In genomic region chr14:56375731-56376130, GRCm38 (mm10) we compare ENCODE assay signal across 9 mouse cellular contexts. TPM values are rescaled to one million over a fixed set of nuclear protein-coding genes. Genes with fewer than 3 reads are reported as not detected.
A peak's percentile ranks its signal among the peaks of the same experiment; 100 is the strongest.
DNase-seq lines count a peak whose midpoint lies in the region; ATAC-seq and TF ChIP-seq lines count a peak whose summit lies in the region.
"Had no signal": no experiment of that assay in that cellular context is flagged by ENCODE, and none has a peak within 500 bp of the region (broad histone marks: within the 10 kb centered on the region; RNA-seq: fewer than 3 reads in every experiment).

No protein-coding gene starts in this region.

- H3K9me3 ChIP-seq in E14TG2a.4 (ENCODE audit: low read length) = no peaks in the 10 kb centered on the region
- no peaks in the 10 kb centered on the region for H3K9me3 ChIP-seq in embryonic facial prominence, embryonic 15.5 days (replicated peaks)
- H3K9me3 ChIP-seq: liver, embryonic 15.5 days had no signal

- no peaks in the 10 kb centered on the region for H3K36me3 ChIP-seq in E14TG2a.4 (ENCODE audit: insufficient read depth, low read length)
- no peaks in the 10 kb centered on the region for H3K36me3 ChIP-seq in embryonic facial prominence, embryonic 15.5 days
- H3K36me3 ChIP-seq: liver, embryonic 15.5 days had no signal

- H3K27ac ChIP-seq in bone marrow macrophage, adult 2 months (ENCODE audit: insufficient read depth, low read depth, low read length) = no peak overlapping the region
- no peak overlapping the region for H3K27ac ChIP-seq in embryonic facial prominence, embryonic 15.5 days (replicated peaks)
- H3K27ac ChIP-seq: liver, embryonic 15.5 days had no signal

- H3K4me3 ChIP-seq in E14TG2a.4 (replicated peaks; ENCODE audit: low read length) = no peak overlapping the region
- H3K4me3 ChIP-seq in bone marrow macrophage, adult 2 months (ENCODE audit: insufficient read depth, low read length) = no peak overlapping the region
- no peak overlapping the region for H3K4me3 ChIP-seq in embryonic facial prominence, embryonic 15.5 days (replicated peaks)
- H3K4me3 ChIP-seq: liver, embryonic 15.5 days had no signal

- H3K27me3 ChIP-seq in E14TG2a.4 (ENCODE audit: insufficient read depth, low read length) = peaks cover 3% of the 10 kb centered on the region; the same call in 1 of the 2 replicates
- no peaks in the 10 kb centered on the region for H3K27me3 ChIP-seq in embryonic facial prominence, embryonic 15.5 days
- H3K27me3 ChIP-seq: liver, embryonic 15.5 days had no signal

- intact Hi-C loops in heart, postnatal 14 days (cut with DNase I) = loop anchor here (5.0 to 10.0 kb wide), 2 partner anchors 419 to 687 kb away; no protein-coding TSS in a partner anchor

- H3K4me2 ChIP-seq in embryonic facial prominence, embryonic 15.5 days (replicated peaks) = no peak overlapping the region
- H3K4me2 ChIP-seq: liver, embryonic 15.5 days had no signal

- under 1% methylated on average over 6 of the region's 6 CpGs for WGBS in embryonic facial prominence, embryonic 15.5 days

- peak; percentile 67; the same call in 1 of the 2 replicates for ATAC-seq in embryonic facial prominence, embryonic 15.5 days (ENCODE audit: insufficient number of reproducible peaks, low FRiP score, low TSS enrichment, low read depth)

- peak; percentile 78 to 85 for DNase-seq in heart, postnatal 14 days
- DNase-seq in layer of hippocampus, adult 9-10 months (ENCODE audit: low spot score) = peak; percentile 75
- peak; percentile 89 for DNase-seq in lung, postnatal 36 days
- DNase-seq in right cerebral cortex, adult 2 months (ENCODE audit: low spot score in 2 of 2) = peak; percentile 87 to 89
- DNase-seq in urinary bladder, postnatal 10 days (ENCODE audit: low spot score) = peak; percentile 23

- TF ChIP-seq CTCF in E14TG2a.4 (conservative IDR thresholded peaks at IDR 0.05; ENCODE audit: low read length) = peak; percentile 64
- TF ChIP-seq CTCF in bone marrow macrophage, adult 2 months (IDR thresholded peaks at IDR 0.05; ENCODE audit: low read depth, low read length) = peak; percentile 72; the same call in 1 of the 2 replicates

- no peak for TF ChIP-seq POLR2A in bone marrow macrophage, adult 2 months (IDR thresholded peaks at IDR 0.05; ENCODE audit: borderline replicate concordance, low read depth, low read length)

- H3K9ac ChIP-seq in embryonic facial prominence, embryonic 15.5 days = no peak overlapping the region
- H3K9ac ChIP-seq: liver, embryonic 15.5 days had no signal

- H3K4me1 ChIP-seq in E14TG2a.4 (replicated peaks; ENCODE audit: low read depth, low read length) = no peaks in the 10 kb centered on the region; the same call in 1 of the 2 replicates
- no peaks in the 10 kb centered on the region for H3K4me1 ChIP-seq in bone marrow macrophage, adult 2 months (ENCODE audit: control insufficient read depth, insufficient read depth, low read length)
- H3K4me1 ChIP-seq in embryonic facial prominence, embryonic 15.5 days = no peaks in the 10 kb centered on the region
- H3K4me1 ChIP-seq: liver, embryonic 15.5 days had no signal

RNA-seq across cellular contexts. Expression of gene Atp12a, which starts 10.9 kb away (rescaled TPM):
- not detected in 2 replicates for polyA plus RNA-seq in bone marrow macrophage, adult 2 months (2012; ENCODE audit: insufficient read depth, insufficient read length, missing spikeins)
- polyA plus RNA-seq in embryonic facial prominence, embryonic 15.5 days (2015; fragmentation: Nextera tagmentation; extraction: Ambion mirVana) = 0.42 and 0.64 TPM in 2 replicates
- not detected for total RNA-seq in heart, postnatal 14 days (2021)
- polyA plus RNA-seq: liver, embryonic 15.5 days had no signal

RNA-seq across cellular contexts. Expression of gene Rnf17, which starts 26.6 kb away (rescaled TPM):
- polyA plus RNA-seq in bone marrow macrophage, adult 2 months (2012; ENCODE audit: insufficient read depth, insufficient read length, missing spikeins) = 0.83 and 1.3 TPM in 2 replicates
- 1.2 and 1.5 TPM in 2 replicates for polyA plus RNA-seq in embryonic facial prominence, embryonic 15.5 days (2015; fragmentation: Nextera tagmentation; extraction: Ambion mirVana)
- under 1 TPM; 0.59 to 0.67 TPM for total RNA-seq in heart, postnatal 14 days (2021)

Comparison
In these comparisons a context has a peak if more than half of its experiments do, and no peak if none do; other contexts are left out.
1. DNase-seq: peak in every context shown above with its lines; median percentile 89 in lung, postnatal 36 days; 88 in right cerebral cortex, adult 2 months; 82 in heart, postnatal 14 days; 75 in layer of hippocampus, adult 9-10 months; 23 in urinary bladder, postnatal 10 days.